Mouse (Mus musculus) fat pad, adult 2 months (tissue): ENCODE results near the gene Rora.
"Not testable (repeated sequence)": the region's sequence is repeated elsewhere in the genome, so short reads cannot be mapped to it uniquely, and the experiment has no call there.

Source experiments
- DNase-seq: peaks from one replicate; pipeline ENCODE4 v3.0.0-alpha.2; 2011; ENCODE audit warnings: low read depth, low spot score; ENCODE audit errors: extremely low read depth

The Rora gene

GRCm38 (mm10) chr9:69071203-69071867 lies 417.7 kb downstream of the Rora start:
- no peak for DNase-seq

- no peak for DNase-seq
Observed at GRCm38 (mm10) chr9:69073271-69073670, 419.7 kb downstream of the Rora start.

DNA sequence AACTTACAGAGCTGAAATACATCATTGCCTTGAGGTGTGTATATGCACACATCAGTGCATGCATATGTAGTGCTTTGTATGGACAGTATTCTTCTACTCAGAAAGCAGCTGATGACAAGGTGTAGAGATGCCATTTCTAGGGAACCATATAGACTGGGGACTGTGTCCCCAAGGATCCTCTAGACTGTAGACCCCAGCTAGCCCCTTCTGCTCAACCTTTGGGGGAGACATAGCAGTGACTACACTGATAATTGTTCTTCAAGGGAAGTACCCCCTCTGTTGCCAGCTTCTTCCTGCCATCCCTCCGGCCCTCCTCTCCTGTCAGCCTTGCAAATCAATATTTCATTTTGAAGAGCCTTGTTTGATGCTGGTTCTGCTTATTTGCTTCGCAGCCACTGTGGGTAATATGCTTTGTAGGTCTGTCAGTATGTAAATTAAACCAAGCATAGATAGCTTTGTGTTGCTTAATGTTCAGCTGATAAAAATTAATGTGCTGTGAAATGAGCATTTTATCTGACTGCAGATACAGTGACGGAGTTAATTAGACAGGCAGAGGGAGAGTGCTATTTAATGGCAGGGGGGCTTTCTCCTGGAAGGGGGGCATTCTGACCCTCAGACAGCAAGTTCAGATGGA lies 430.6 kb downstream of the Rora start:
- no peak for DNase-seq

DNA sequence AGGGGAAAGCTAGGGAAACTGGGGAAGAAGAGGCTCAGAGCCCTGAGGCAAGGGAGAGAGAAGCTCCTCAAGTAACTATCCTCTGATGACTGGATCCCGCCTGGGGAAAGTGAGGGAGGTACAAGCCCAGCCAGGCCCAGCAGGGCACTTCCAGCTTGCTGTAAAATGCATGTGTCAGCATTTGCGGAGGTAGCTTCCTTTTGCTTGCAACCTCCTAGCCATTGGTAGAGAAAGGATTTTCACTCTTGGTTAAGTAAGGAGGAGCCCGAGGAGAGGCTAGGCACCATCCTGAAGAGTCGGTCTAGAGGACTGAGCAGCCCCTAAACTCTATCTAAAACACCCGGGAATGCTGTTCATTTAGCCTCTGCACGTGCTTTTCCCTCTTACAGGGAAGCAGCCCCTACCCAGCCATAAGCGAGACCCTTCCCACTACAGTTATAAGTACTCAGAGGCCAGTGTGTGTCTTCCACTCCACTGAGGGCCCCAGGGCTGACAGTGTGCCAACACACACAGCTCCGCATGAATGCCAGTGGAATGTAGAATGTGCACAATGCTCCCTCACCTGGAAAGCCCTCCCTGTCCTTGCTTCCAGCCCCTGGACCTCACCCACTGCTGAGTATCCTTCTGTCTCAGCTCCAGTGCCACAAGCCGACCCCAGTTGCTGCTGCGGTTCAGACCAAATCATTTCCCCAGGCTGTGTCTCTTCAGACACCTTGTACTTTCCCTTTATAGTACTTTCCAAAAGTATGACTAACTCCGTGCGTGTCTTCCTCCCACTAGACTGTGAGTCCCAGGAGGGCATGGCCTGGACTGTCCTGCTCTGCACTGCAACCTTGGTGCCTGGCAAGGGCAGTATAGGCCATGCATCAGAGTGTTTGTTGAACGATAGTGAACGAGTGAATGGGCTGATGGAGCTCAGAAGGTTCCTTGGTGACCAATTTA lies 431.4 kb downstream of the Rora start:
- no peak for DNase-seq

DNA sequence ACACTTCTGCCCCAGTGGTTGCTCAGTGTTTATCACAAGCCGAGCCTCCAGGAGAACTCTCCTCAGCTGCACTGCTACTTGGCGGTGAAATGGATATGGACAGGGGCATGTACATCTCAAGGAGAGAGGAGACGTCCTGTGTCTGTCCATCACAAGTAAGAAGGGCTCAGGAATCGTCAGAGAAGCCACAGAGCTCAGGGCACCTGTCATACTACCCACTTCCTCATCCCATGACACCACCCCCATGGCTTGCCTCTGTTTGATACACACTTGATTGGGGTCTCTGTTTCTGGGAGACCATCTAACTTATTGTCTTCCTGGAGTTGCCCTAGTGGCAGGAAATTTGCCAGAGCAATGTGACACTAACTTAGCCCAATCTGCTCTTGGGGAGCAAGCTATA lies 433.3 kb downstream of the Rora start:
- DNase-seq = no peak

DNA sequence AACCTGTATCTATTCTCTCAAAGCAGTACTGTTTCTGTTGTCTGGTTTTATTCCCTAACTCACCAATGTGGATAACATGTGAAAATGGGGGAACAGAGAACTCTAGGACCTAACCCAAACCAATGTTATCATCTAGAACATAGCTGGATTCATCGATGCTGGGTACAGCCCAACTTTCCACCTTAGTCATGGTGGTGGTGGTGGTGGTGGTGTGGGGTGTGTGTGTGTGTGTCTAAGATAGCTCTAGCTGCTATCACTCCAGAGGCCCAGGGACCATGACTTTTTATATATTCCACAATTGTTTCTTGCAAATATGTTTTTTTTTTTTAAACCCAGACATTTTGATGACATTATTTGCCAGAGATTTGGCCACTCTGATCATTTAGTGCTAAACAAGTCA lies 433.7 kb downstream of the Rora start:
- DNase-seq = no peak

DNA sequence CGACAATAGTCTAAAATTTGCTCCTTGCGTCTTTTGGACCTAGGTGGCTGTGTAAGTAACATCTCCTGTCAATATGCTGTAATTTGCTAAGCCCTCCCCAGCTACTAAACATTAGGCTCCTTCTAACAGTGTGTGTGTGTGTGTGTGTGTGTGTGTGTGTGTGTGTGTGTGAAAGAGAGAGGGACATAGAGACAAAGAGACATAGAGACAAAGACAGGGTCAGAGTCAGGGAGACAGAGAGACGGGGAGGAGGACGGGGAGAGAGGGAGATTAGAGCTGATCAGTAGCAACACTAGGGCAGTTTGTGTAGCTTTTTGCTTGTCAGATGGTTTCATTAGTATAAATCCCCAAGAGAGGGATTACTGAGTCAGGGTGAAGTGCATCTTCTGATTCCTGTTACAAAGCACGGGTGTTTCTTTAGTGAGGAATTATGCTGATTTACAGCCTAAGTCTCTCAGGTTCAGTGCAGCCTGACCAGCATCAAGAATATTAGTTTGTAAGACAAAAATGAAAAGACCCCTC lies 437.2 kb downstream of the Rora start:
- no peak for DNase-seq

DNA sequence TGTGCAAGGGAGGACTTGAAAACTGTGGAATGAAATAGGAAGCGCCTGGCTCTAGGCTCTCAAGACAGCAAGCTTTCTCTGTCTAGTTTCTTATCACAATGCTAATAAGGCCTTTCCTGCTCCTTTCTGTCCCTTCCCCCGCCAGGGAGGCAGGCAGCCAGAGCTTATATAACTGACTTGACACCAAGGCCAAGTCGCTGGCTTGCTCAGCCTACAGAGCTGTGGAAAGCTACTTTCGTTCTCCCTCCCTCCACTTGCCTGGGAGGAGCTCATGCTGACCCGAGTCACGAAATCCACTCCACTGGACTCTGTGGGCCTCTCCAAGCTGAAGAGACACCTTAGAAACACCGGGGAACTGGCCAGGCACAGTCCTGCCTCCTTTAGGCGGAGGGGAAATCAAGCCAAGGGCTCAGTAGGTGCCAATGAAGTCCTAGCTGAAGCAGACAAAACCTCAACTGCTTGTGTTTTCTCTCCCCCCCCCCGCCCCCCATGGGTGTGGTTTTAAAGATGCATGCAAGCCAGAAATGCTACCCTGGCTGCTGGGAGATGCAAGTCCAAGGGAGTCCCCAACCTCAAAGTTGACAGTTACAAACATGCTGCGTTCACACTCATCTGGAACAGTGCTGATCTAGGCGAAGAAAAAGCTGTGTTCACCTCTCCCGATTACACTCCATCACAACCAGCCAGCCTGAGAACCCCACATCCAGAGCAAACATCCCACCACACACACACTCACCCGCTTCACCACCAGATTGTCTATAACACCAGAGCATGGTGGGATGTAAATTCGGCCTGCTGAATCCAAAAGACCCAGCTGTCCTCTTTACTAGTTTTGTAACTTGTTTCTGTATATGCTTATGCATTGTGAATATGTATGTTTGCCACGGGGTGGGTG lies 438.8 kb downstream of the Rora start:
- DNase-seq = no peak

DNA sequence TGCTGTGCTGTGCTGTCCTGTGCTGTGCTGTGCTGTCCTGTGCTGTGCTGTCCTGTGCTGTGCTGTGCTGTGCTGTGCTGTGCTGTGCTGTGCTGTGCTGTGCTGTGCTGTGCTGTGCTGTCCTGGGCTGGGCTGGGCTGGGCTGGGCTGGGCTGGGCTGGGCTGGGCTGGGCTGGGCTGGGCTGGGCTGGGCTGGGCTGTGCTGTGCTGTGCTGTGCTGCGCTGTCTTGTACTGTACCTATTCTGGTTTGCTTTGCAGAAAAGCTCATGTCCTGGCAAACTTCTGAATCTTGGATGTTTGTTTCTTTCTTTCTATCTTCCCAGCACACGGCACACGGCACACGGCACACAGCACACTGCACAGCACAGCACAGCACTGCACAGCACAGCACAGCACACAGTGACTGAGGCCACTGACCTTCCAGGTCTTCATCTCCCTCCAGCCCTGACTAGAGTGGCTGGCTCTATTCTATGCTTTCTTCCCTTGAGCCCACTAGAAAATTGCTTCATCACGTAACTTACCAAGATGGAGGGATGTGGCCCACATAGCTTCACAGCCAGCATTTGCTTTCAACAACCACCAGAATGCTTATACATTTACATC lies 446.7 kb downstream of the Rora start:
- DNase-seq = not testable (repeated sequence)

- DNase-seq = no peak
Observed at GRCm38 (mm10) chr9:69104321-69104720, 450.7 kb downstream of the Rora start.

DNA sequence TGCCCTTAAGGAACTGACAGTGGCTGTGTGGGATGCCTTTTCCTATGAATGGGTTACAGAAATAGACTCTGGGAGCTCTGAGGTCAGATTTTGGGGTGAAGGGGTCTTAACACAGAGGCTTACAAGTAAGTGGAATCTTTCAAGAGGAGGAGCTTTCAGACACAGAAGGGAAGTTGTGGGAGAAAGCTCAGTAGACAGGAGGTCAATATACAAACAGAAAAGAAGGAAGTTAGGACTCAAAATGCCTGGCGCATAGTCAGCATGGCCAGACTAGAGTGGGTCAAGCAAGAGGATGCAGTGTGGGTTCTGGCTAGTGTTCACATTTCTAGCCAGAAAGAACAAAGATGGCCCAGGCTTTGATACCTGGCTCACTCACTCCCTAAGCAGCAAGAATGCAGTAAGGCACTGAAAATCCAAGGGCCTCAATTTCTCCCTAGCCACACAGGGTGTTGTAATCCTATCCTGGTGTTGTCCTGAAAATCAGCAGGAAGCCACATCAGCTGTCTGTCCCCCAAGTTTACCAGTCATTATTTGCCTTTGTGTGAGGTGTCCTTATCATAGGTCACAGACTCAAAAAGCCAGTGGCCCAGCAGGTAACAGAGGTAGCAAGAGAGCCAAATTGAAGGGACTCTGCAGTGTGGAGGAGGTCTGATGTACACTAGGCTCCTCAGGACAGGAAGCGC lies 456.2 kb downstream of the Rora start:
- DNase-seq = no peak

GRCm38 (mm10) chr9:69110301-69110674 lies 456.7 kb downstream of the Rora start:
- DNase-seq = no peak

- no peak for DNase-seq
Observed at GRCm38 (mm10) chr9:69110706-69111105, 457.1 kb downstream of the Rora start.

GRCm38 (mm10) chr9:69111539-69111938 lies 458.0 kb downstream of the Rora start:
- DNase-seq = no peak

GRCm38 (mm10) chr9:69114429-69114984 lies 460.9 kb downstream of the Rora start:
- no peak for DNase-seq

DNA sequence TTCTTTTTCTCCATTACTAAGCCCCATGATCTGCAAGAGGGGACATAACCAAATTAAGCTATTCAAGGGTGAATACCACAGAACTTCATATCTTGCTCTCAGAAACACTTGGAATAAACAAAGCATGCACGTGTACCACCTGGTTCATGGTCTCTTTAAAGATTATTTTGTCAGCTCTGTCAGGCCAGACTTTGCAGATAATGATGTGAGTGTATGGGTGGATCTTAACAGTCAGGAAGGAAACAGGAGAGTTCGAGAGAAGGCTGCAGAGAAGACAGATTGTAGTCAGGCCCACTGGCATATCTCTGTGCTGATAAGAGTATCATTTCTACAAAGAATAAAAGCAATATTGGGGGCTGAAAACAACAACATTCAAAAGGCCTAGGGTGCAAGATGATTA lies 463.2 kb downstream of the Rora start:
- DNase-seq = no peak

DNA sequence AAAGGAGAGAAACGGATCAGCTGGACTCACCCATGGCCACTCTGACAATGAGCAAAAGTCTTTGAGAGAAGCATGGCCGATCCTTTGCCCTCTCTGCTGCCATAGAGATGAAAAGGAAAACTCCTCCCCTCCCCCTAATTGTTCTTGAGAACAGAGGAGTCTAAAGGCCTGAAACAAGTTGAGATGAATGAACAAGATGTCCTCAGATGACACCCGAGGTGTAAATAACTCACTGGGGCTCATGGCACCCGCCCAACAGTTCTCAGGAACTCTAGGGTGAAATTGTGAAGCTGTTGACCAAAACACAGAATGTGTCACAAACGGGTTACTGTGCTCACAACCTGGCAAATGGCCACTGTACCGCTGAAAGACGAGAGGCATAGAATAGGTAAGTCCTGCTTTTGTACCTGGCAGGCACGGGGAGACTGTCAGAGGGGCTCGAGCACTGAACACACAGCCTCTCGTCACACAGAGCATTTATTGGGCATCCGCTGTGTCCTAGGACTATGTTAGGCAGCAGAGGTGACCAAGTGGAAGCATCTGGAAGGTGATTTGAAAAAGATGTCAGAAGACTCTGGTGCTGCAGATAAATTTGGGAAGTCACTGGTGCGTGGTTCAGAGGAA lies 467.6 kb downstream of the Rora start:
- no peak for DNase-seq

GRCm38 (mm10) chr9:69125011-69125786 lies 471.6 kb downstream of the Rora start:
- no peak for DNase-seq
